Mouse (Mus musculus) testis, postnatal 10 days (tissue): ENCODE results near the gene Ak2.

Experiments used
- DNase-seq: peaks from one replicate; pipeline ENCODE4 v3.0.0; 2021; ENCODE audit warnings: low spot score

Gene Ak2

DNA sequence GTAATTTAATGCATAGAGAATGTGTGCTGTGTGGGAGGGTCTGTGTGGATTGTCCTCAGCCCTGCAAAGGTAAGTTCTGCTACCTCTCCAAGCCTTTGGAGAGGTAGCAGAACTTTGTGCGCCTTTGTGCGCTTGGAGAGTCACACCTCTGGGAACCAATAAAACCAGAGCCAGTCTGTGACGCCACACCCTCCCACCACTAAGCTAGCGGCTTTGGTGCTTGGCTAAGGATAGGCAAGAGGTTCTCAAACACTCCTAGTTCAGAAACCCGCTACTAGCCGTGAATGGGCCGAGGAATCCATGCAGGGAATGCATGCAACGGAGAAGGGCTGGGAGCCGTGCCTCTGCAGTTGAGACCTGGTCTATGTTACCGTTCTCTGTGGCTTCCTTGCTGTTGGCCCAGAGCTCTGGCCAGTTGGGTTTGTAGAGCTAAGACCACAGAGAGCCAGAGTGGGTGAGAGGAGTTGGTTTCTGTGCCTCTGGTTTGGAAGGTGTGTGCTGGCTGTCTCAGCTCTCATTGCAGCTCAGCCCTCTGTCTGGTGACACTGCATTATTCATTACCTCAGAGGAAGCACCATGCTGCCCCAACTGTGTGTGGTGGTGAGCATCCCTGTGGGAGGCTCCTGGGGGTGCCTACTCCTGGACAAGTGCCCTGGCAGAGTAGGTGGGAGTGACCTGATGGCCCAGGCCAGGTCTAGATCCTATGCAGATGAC is 21.6 kb downstream of the Ak2 start:
- no peak for DNase-seq

GRCm38 (mm10) chr4:129016329-129016728 is 24.6 kb downstream of the Ak2 start:
- DNase-seq: peak; percentile 78

DNA sequence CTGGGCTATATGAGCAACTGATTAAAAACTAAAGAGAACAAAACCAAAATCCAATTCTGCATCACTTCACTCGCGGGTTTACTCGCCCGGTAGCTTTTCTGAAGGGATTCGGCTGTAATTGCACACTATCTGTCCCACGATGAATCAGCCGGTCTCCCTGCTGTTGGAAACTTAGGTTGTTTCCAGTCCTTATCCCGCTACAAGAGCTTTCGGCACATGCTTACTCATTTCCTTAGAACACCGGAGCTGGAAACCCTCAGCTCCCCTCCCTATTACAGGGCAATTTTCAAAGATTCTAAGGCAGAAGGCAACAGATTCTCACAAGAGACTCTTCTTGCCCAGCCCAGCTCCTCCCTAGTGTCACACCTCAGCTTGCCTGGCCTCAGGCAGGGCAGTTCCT is 25.4 kb downstream of the Ak2 start:
- no peak for DNase-seq

DNA sequence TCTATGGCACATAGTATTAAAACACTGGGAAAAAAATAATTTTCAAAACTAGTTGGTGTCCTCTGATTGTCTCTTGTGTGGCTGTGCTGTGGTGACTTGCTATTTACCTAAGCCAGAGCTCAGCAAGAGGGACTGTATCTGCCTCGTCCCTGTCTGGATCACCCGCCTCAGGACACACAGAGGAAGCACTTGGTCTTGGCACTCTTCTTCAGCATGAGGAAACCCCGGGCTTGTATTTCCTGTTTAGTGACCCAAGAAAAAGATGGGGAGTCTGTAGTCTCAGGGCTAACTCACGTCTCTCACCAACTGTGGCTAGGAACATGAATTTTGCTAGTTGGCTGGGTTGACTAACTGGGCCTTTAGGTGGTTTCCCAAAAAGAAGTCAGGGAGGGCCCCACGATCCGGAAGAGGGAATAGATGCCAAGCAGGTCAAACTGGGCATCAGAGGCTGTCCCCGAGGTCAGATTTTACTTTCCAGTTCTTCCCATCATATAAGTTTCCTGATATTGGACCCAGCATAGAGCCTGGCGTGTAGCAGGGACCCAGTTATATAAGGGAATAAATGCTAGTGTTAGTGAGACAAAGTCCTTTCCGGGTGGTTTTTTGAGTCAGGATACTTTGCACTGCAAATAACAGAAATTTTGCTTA is 27.2 kb downstream of the Ak2 start:
- no peak for DNase-seq

DNA sequence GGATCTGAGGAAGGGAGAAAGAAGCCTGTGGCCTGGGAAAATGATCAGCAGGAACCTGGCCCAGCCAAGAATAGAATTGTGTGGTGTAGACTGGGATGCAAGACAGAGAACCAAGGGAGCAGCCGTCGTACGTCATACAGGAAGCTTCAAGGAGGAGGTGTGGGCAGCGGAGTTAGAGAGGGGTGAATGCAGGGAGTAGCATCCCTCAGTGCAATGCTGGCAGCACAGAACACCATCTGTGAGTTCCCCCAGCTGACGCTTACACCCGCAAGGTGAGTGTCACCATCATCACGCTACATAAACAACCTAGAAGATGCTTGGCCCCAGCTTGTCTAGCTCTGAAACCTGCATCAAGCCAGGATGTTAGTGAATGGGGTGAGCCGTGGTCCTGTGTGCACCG is 28.0 kb downstream of the Ak2 start:
- DNase-seq: no peak

DNA sequence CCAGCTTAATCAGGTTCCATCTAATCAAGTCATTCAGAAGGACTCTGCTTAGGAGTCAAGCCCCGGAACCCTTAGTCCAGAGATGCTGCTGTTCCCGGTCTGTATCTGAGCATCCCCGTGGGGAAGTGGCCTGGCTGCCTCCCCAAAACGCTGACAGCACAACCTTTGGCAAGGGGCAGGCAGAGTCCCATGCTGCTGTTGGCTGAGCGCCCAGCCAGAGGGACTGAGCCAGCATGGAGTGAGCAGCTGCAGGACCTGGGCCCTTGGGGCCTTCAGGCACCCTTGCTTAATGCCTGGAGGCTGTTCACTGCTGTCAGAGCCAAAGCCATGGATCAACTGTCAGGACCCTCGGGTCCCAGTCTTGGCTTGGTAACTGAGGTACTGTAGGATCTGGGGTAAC is 28.7 kb downstream of the Ak2 start:
- DNase-seq: peak; percentile 82

- DNase-seq: no peak
These were observed 29.7 kb downstream of the Ak2 start for GRCm38 (mm10) chr4:129021426-129021825.

DNA sequence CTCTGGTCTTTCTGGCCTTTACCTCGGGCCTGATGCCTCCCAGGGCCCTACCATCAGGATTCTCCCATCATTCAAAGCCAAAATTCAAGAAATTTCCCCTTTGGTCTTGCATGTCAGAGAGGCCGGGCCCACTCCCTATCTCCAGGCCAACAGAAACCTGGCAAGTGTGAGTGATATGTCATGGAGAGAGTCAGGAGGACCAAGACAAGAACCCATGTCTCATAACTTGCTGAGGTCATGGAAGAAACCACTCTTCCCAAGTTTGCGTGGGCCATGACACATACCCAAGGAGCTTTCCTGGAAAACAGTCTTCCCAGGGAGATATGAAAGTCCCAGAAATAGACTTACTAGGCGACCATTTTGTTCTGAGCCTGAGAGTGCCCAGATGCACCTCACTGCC is 30.1 kb downstream of the Ak2 start:
- no peak for DNase-seq

DNA sequence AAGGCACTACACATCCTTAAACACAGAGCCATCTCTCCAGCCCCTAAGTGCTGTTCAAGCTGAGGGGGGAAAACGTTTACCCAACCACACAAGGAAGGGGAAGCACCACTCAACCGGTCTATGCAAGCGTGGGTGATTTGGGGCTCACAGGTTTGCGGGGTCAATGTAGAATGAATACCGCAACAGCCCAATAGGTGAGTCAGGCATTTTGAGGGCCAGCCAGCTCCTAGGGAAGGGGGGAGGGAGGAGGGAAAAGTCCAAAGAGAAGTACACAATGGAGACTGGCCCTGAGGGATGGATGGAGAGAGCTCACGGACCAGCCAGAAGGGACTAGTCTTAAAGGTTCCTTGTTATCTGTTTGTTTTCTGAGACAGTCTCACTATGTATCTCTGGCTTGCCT is 32.1 kb downstream of the Ak2 start:
- no peak for DNase-seq

DNA sequence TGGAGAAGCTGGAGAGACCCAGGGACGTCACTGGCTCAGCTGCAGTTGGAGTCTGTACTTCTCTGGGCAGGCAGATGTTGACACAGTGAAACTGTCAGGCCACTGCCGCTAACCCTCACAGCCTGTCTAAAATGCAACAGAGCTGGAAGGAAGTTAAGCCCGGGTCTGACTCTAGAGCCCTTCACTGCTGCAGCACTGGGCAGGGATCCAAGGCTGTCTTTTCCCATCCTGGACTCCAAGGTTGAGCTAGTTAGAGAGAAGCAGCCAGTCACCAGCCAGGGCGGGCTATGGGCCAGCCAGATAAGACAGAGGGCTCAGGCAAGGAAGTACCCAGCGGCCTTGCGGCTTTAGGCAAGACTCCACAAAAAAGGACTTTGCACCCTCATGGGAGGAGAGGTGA is 33.0 kb downstream of the Ak2 start:
- DNase-seq: peak; percentile 91

GRCm38 (mm10) chr4:129025707-129026106 is 33.9 kb downstream of the Ak2 start:
- DNase-seq: no peak

DNA sequence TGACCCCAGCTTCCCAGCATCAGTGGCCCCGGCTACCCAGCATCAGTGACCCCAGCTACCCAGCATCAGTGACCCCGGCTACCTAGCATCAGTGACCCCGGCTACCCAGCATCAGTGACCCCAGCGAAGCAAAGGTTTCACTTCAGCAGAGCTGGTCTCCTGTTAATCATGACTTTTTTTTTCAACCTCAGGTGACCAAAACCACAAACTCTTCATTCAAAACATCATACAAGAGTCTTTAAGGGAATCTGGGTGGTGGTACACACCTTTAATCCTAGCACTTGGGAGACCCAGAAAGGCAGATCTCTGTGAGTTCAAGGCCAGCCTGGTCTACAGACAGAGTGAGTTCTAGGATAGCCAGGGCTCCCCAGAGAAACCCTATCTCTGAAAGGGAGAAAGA is 39.0 kb downstream of the Ak2 start:
- DNase-seq: no peak

DNA sequence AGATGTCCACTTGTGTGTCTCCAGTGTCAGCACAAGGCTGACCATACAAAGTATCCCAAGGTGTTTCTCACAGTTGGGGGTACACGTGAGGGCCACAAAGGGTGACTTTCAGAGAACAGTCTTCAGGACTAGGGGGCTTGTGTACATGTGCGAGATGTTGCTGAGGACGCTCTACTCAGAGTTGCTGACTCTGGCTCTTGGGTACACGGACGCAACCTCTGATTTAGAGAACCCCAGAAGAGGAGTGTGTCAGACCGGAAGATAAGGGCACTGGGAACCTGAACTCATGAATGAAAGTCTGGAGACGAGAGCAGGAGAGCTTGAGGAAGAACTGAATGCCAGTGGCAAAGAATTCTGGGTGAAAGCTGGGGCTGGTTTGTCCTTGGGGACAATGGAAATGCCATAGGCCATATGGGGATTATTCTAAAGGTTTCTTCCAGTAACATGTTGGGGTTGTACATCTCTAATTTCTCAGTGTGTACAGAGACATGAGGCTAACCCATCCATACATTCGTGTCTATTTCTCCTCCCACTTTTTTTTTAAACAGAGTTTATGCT is 39.7 kb downstream of the Ak2 start:
- DNase-seq: no peak

DNA sequence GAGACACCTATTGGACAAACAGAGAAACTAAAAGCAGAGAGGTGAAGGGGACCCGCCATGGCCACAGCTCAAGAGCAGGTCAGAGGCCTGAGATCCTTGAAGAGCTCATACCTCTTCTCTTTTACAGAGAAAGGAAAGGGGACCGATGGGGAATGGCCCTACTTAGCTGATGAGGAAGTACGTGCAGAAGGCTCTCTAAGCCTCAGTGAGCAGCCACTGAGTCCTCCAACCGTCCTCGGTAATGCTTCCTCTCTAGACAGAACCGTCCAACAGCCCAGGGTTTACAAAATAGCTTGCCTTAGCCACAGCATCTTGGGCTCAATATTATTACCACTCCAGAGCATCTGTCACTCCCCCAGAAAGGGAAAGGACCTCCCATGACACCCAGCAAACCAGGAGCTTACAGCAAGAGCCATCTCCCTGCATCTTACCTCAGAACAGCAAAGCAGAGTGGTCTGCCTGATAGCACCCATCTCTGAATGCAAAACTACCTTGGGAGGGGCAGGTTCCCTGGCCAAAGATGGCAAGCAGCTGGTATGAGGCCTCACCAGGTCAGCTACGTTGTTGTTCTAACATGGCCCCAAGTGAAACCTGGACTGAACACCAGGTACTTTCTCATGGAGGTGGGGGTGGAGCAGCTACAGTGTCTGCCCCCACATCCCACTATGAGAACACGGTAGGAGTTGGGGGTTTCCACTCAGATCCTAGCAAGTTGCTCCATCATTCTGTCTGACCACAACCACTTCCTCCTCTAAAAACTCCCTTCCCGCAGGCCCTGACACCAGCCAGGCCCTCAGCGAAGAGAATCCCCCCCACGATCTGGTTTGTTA is 40.6 kb downstream of the Ak2 start:
- DNase-seq: no peak

- peak; percentile 76 for DNase-seq
These were observed 41.5 kb downstream of the Ak2 start for GRCm38 (mm10) chr4:129032963-129033951.

DNA sequence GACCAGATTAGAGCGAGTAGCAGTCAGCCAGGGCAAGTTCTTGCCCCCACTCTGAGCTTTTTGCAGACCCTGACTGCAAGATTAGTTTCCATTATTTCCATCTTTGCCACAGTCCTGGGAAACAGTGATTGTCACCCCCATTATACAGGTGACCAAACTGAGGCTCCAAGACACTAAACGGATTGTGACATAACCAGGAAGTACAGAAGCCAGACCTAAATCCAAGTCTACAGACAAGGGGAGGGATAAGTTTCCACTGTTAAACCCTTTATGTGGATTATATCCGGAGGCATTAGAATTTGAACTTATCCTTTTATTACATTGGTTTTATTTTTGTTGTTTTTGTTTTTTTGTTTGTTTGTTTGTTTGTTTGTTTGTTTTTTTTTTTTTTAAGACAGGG is 42.5 kb downstream of the Ak2 start:
- DNase-seq: no peak

GRCm38 (mm10) chr4:129034706-129035660 is 43.2 kb downstream of the Ak2 start:
- peak; percentile 67 for DNase-seq

DNA sequence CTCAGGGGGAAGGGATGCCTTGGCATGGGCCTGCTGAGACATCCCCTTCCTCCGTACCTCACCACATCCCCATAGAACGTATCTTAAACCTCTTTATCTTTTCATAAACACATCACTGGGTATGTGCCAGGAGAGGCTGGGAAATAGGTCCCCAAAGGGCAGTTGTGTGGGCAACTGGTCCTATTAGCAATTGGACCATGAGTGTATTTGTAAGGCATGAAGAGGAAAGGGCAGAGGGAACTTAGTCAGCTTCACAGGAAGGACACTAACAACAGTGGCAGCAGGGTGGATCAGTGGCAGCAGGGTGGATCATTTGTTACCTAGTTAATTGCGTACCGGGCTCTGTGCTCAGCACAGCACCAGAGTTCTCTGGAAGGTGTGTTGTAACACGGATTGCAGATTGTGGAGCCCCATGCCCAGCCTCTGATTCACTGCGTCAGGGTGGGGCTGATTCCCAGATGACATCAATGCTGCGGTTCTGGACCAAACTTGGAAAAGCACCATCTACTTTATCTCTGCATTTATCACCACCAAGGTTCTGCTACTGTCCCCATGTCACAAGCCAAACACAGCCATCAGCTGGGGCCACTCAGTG is 44.2 kb downstream of the Ak2 start:
- no peak for DNase-seq

- DNase-seq: no peak
These were observed 56.1 kb downstream of the Ak2 start for GRCm38 (mm10) chr4:129047721-129048421.
